Mouse (Mus musculus) heart, adult 2 months (tissue): ENCODE data around the gene Lsg1.

Experiments
- CTCF ChIP-seq: fragments of 200-600 bp; IDR thresholded peaks from 2 replicates; pipeline ENCODE4 v1.8.1; 2022; ENCODE audit warnings: antibody characterized with exemption, mild to moderate bottlenecking, moderate library complexity
- EP300 ChIP-seq: fragments of 200-500 bp; IDR thresholded peaks from 2 replicates; pipeline ENCODE4 v1.6.1; 2011; ENCODE audit warnings: low read depth, low read length, control low read depth; ENCODE audit not compliant: insufficient read depth
- POLR2A ChIP-seq: fragments of 200-500 bp; IDR thresholded peaks from 2 replicates; pipeline ENCODE4 v1.6.1; 2011; ENCODE audit warnings: mild to moderate bottlenecking, low read depth, low read length, control low read depth; ENCODE audit not compliant: insufficient read depth

- TF ChIP-seq POLR2A (no peak), EP300 (no peak), CTCF (no peak)
Measured at GRCm38 (mm10) chr16:30580765-30581164, 6.6 kb downstream of the Lsg1 start.
